Mouse (Mus musculus) cortical plate, adult 2 months (tissue): Measurements from ENCODE around the gene 2310011J03Rik.

Experiments
- CTCF ChIP-seq: fragments of 200-500 bp; IDR thresholded peaks from 2 replicates; pipeline ENCODE4 v1.5.1; 2011; ENCODE audit warnings: mild to moderate bottlenecking, control low read depth, low read length; ENCODE audit not compliant: insufficient read depth; ENCODE audit errors: extremely low read depth
- POLR2A ChIP-seq: fragments of 200-500 bp; IDR thresholded peaks from 2 replicates; pipeline ENCODE4 v1.6.1; 2011; ENCODE audit warnings: mild to moderate bottlenecking, low read length, control low read depth; ENCODE audit not compliant: insufficient read depth; ENCODE audit errors: extremely low read depth

DNA sequence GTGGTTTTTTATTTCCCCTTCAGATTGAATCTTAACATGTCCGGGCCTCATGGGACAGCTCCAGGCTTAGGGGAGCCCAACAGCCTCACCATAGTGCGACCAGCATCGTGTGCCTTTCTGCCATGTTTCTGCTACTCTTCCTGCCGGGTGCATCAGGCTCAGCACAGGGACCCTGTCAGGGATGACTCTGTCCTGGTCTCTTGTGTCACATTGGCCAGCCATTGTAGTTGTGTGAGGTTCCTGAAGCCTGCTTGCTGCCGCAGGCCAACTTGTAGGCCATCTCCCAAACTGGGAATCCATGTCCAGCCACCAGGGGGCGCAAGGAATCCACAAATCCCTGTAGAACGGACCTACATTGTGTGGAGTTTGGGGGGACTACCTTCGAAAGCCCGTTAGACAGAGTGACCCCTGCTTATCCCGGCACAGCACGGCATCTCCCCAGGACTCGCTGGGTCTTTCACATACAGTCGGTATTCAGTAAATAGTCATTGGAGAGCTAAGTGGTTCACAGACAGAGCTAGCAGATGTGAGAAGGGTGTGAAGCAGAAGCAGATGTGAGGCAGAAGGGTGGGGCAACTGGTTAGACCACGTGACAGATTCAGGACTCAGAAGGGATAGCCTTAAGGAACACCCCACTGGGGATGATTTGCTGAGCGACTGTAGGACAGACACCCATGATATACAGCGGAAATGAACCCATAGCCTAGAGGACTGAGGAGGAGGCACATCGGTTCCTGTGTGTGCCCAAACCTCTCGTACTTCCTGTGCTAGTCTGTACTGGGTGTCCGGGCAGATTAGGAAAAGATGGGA is 19.8 kb upstream of the 2310011J03Rik start:
- TF ChIP-seq CTCF (peak; percentile 90), POLR2A (no peak)
